Mouse (Mus musculus) erythroblast, embryonic 14.5 days (primary cell): ENCODE results near the gene Smim4.

Experiments
- GATA1 ChIP-seq: IDR thresholded peaks from 2 replicates; pipeline ENCODE4 v1.6.1; 2012; ENCODE audit warnings: low read length, inconsistent platforms, mixed read lengths
- TAL1 ChIP-seq: IDR thresholded peaks from 3 replicates; pipeline ENCODE4 v1.6.1; 2012; ENCODE audit warnings: low read length, inconsistent platforms, mixed read lengths

- TF ChIP-seq GATA1 = no peak
- TF ChIP-seq TAL1 = no peak
Observed at GRCm38 (mm10) chr14:31132031-31132430, 3.3 kb upstream of the Smim4 start.
